In genomic region chr12:74264846-74265245, GRCm38 (mm10) we compare ENCODE assay signal across 22 mouse cellular contexts. TPM values are rescaled to one million over a fixed set of nuclear protein-coding genes. Genes with fewer than 3 reads are reported as not detected.
"Had no signal": no experiment of that assay in that cellular context is flagged by ENCODE, and none has a peak within 500 bp of the region (broad histone marks: within the 10 kb centered on the region; RNA-seq: fewer than 3 reads in every experiment).

No protein-coding gene starts in this region.

- H3K4me3 ChIP-seq: limb, embryonic 13.5 days; midbrain, embryonic 15.5 days; stomach, embryonic 15.5 days had no signal

- H3K36me3 ChIP-seq: limb, embryonic 13.5 days; midbrain, embryonic 15.5 days; stomach, embryonic 15.5 days had no signal

- ATAC-seq: lung, postnatal 0 days; midbrain, embryonic 15.5 days had no signal

- H3K4me2 ChIP-seq: limb, embryonic 13.5 days; midbrain, embryonic 15.5 days; stomach, embryonic 15.5 days had no signal

- H3K9ac ChIP-seq: limb, embryonic 13.5 days; liver, embryonic 14.5 days; midbrain, embryonic 15.5 days; stomach, embryonic 15.5 days had no signal

- H3K27me3 ChIP-seq: limb, embryonic 13.5 days; midbrain, embryonic 15.5 days; stomach, embryonic 15.5 days had no signal

- H3K9me3 ChIP-seq: limb, embryonic 13.5 days; midbrain, embryonic 15.5 days; stomach, embryonic 15.5 days had no signal

- H3K27ac ChIP-seq: kidney, postnatal 0 days; limb, embryonic 13.5 days; liver, embryonic 14.5 days; midbrain, embryonic 15.5 days; stomach, embryonic 15.5 days had no signal

- H3K4me1 ChIP-seq: limb, embryonic 13.5 days; midbrain, embryonic 15.5 days; stomach, embryonic 15.5 days had no signal

- DNase-seq: kidney, postnatal 36 days; layer of hippocampus, adult 9-11 months; layer of hippocampus, postnatal 36 days; lung, adult 2 months; lung, postnatal 36 days; right cerebral cortex, postnatal 14 days; thymus, adult 2 months; thymus, postnatal 25 days had no signal

RNA-seq across cellular contexts. Expression of gene Gm11042, which starts 51.3 kb away (rescaled TPM):
- total RNA-seq: layer of hippocampus, adult 18-20 months; layer of hippocampus, postnatal 36 days; left cerebral cortex, postnatal 36 days; liver, adult 2 months; megakaryocyte progenitor cell, adult 5-6 weeks had no signal
- polyA plus RNA-seq: kidney, postnatal 0 days; limb, embryonic 13.5 days; liver, adult 2 months; liver, embryonic 14.5 days; lung, adult 2 months; lung, postnatal 0 days; midbrain, embryonic 15.5 days; neural tube, embryonic 14.5 days; spleen, adult 2 months; stomach, embryonic 15.5 days; testis, adult 2 months; thymus, adult 2 months; urinary bladder, adult 2 months had no signal
